Mouse (Mus musculus): Measurements from ENCODE around the gene Fam172a.
"Not testable (repeated sequence)": the region's sequence is repeated elsewhere in the genome, so short reads cannot be mapped to it uniquely, and the experiment has no call there.

Fam172a gene

DNA sequence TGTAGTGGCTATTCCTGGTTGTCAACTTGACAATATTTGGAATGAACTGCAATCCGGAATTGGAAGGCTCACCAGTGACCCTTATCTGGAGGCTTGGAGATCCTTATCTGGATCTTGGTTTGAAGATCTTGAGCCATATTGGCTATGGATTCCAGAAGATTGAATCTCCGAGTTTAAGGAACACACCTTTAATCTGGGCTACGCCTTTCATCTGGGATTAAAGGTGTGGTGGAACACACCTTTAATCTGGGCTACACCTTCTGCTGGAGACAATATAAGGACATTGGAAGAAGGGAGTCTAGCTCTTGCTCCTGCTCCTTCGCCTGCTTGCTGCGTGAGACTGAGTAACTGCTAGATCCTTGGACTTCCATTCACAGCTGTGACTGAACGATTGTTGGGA lies at the start of gene Fam172a:
Fam172a (plus strand) TSS at position 301 of the 400 bp plus-strand sequence.
- DNase-seq (ENCODE audit: low spot score), result not testable (repeated sequence)

GRCm38 (mm10) chr13:77688651-77689050 lies 13.2 kb upstream of the Fam172a start:
- no peak for DNase-seq (ENCODE audit: low spot score)

DNA sequence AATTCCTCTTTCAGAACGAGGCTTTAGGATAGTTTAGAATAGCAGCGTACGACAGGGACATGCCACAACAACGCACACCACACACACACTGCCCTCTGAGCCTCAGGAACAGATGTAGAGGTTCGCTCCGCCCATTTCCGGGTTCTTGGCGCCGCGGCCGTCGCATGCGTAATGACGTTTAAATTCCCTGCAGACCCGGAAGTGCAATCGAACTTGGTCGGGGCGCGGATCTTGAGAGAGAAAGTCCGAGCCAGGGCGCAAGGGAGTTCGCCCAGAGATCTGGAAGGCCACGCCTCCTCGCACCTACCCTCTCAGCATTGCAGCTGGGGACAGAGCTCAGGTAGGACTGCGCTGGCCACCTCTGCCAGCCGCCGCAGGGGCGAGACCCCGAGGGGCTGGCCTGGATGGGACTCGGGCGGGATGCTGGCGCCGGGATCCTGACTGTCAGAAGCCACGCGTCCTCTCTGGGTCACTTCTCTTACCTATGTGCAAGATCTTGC lies 6.7 kb downstream of the Fam172a start:
- peak; percentile 81 for DNase-seq (ENCODE audit: low spot score)

- DNase-seq (ENCODE audit: low spot score), result no peak
These were observed 15.7 kb downstream of the Fam172a start for GRCm38 (mm10) chr13:77717499-77717898.

- DNase-seq (ENCODE audit: low spot score), result no peak
These were observed 41.0 kb downstream of the Fam172a start for GRCm38 (mm10) chr13:77742822-77743221.

GRCm38 (mm10) chr13:77777606-77778005 lies 75.8 kb downstream of the Fam172a start:
- no peak for DNase-seq (ENCODE audit: low spot score)

- DNase-seq (ENCODE audit: low spot score), result not testable (repeated sequence)
These were observed 105.5 kb downstream of the Fam172a start for GRCm38 (mm10) chr13:77807341-77807740.

DNA sequence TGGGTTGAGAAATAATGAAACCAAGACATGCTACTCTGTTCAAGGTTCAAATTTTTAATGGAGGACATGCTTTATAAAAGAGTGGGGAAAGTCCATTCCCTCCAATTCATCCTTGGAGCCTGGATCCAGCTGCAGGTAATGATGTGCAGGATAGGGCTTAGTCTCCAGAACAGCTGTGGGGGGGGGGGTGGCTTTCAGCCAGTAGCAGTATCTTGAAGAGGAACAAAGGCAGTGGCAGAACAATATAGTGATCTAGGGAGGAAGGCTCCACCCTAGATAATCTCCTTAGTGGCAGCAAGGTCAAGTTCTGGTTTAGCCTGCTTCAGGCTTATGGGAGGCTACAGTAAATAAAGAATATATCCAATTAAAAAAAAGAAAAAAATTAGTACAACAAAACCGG lies 108.6 kb downstream of the Fam172a start:
- DNase-seq (ENCODE audit: low spot score), result no peak

DNA sequence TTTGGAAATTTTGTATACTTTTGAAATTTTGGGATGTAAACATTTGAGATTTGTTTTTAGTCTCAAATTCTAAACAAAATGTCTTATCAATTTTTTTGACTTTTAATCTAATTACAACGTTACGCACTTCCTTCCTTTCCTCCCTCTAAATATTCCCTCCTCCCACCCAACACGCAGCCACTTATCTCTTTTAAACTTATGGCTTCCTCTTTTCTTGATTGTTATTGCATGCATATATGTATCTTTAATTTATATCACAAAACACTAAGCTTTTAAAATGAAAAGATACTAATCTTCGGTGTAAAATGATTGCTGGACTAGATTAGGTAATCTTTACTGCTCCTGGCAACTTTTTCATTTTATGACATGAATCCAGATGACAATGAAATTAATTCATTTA lies 124.3 kb downstream of the Fam172a start:
- no peak for DNase-seq (ENCODE audit: low spot score)

DNA sequence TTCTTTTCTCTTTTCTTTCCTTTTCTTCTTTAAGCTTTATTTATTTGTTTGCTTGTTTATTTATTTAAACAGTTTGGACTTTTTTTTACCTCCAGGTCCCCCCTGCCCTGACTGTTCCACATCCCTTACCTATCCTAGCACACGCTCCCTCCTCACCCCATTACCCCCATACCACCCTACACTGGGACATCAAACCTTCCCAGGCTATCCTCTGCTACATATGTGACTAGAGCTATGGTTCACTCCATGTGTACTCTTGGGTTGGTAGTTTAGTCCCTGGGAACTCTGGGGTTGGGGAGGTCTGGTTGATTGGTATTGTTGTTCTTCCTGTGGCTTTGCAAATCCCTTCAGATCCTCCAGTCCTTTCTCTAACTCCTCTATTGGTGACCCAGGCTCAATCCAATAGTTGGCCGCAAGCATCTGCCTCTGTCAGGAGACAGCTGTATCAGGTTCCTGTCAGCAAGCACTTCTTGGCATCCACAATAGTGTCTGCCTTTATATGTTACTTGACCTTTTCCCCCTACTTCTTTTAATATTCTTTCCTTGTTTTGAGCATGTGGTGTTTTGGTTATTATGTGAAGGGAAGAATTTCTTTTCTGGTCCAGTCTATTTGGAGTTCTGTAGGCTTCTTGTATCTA lies 141.3 kb downstream of the Fam172a start:
- DNase-seq (ENCODE audit: low spot score), result no peak

DNA sequence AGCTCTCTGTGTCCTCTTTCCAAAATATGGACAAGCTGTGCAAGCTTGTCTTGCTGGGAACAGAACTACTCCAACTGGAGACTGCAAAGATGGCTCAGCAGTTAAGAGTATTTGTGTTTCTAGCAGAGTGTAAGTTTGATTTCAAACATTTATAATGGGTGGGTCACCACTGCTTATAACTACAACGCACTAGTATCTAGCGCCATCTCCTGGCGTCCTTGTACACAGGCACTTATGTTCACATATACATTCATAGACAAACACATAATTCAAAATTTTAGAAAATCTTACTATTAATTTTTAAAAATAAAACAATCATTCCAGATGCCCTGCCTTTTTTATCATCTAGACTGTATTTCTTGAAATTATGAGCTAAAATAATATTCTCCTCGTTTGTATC lies 147.0 kb downstream of the Fam172a start:
- DNase-seq (ENCODE audit: low spot score), result no peak

DNA sequence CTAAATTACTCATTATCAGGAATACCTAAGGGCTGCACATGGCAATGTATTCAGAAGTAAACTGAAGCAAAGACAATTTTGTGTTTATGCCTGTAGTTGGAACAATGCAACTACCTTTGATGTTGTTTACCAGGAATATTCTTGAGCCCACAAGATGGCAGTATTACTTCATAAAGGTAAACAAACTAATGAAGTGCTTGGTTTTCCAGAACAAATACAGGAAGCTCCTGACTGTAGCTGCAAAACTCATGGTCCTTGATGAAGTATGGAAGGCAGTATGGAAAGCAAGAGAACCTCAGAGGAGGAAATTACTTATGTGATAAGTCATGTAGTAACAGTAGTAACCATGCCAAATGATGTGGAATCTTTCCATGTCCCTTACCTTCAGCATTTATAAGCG lies 163.0 kb downstream of the Fam172a start:
- no peak for DNase-seq (ENCODE audit: low spot score)

DNA sequence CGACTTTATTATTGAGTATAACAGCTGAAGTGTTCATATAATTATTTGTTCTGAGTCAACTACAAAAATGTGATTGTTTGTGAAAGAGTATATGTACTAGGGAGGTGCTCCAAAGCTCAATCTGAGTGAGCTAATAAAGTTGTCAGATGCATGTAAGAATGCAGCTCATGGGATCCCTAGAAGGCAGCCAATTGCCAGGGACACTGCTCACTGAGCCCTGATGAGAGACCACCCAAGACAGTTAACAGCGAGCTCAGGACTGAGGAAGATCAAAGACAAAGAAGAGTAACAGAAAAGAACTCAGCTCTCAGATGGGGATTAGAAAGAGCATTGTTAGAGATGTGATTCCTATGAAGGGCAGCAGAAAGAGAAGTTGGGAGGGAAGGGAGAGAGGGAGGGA lies 166.5 kb downstream of the Fam172a start:
- DNase-seq (ENCODE audit: low spot score), result no peak

DNA sequence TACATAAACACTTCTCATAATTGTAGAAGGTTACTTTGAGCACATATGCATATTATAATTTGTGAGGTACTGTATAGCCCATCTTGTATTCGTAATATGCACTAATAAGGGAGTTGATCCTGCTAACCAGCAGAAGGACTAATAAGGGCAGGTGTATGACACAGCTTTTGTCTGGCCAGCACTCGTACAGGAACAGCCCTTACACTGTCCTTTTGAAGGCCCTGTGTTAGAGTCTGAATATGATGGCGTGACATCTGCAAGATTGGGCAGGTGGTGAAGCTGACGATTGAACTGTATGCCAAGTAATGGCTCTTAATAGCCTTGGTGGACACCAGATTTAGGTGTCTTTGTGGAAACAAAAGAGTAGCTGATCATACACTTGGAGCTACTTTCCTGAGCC lies 176.3 kb downstream of the Fam172a start:
- DNase-seq (ENCODE audit: low spot score), result no peak

DNA sequence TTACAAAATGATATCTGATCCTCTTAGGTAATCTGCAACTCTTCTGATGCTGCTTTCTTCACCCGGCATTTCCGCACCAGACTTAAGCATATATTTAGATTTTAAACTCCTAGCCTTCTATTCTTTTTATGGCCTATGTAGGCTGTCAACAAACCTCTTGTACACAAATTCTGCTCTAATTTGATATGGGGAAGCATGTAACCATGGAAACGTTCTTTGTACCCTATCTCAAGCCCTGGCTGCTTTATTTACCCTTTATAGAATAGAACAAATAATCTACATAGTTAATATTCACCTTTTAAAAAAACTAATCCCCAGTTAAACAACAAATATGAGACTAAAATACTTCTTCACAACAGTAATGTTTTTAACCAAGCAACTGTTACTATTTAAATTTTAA lies 176.7 kb downstream of the Fam172a start:
- no peak for DNase-seq (ENCODE audit: low spot score)

DNA sequence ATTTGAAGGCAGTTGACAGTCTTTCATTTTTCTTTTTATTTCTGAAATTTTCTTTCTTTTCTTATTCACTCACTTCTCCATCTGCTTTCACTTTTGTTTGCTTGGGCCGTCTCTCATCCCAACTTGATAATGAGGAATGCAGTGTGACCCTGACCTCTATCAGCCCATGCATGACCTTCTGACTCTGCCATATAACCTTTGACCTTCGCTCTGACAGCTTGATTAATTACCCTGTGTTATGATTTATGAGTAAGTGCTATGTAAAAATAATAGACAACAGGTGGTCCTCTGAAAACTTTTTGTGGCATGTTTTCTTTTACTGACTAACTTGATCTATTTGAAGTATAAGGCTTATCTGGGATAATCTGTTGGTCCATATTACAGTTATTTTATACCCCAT lies 195.8 kb downstream of the Fam172a start:
- DNase-seq (ENCODE audit: low spot score), result no peak

DNA sequence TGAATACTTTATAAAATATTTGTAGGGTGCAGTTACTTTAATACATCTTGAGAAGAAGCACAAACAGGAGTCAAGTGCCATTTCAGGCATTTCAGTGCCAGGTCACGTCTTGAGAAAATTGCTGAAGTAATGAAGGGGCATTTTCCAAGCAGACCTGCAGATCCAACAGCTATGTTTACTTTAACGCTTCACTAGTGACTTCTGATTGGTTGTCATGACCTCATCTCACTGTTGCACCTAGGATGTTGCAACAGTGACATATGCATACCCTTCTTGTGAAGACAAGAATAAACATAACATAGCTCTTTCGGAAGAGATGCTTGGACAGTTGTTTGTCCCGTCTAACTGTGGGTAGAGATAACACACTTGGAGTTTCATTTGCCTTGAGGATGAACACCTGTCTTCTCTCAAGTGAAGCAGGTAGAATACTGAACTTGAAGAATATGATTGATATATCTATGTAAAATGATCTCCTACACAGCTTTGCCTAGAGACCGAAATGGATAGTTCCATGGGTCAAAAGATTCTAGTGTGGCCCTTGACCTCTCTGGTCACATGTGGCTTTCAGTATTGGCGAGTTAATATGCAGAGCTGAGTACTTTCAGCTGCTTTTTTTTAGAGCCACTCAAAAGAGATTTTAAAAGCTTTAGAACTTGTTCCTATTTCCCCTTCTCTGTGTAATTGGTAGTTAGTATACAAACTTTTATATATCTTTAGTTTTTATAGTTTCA lies 196.4 kb downstream of the Fam172a start:
- DNase-seq (ENCODE audit: low spot score), result no peak

- DNase-seq (ENCODE audit: low spot score), result no peak
These were observed 197.9 kb downstream of the Fam172a start for GRCm38 (mm10) chr13:77899725-77900124.

GRCm38 (mm10) chr13:77900843-77901242 lies 199.0 kb downstream of the Fam172a start:
- DNase-seq (ENCODE audit: low spot score), result no peak

DNA sequence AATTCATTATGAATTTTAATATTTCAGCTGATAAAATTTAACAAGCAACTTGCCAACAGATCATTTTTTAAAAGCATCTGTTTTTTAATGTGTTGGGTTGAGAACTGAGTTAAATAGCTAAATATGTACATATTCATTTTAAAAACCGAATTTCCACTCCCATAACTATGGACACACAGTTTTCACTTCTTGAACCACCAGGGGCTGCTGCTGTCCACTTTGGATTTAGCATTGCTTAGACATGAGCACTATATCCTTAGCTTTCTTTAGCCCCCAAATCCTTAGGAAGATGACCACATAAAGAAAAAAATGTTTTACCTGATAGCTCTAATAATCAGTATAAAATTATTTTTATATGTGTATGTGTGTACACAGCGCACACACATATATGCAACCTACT lies 207.4 kb downstream of the Fam172a start:
- DNase-seq (ENCODE audit: low spot score), result no peak

- no peak for DNase-seq (ENCODE audit: low spot score)
These were observed 221.0 kb downstream of the Fam172a start for GRCm38 (mm10) chr13:77922834-77923233.

DNA sequence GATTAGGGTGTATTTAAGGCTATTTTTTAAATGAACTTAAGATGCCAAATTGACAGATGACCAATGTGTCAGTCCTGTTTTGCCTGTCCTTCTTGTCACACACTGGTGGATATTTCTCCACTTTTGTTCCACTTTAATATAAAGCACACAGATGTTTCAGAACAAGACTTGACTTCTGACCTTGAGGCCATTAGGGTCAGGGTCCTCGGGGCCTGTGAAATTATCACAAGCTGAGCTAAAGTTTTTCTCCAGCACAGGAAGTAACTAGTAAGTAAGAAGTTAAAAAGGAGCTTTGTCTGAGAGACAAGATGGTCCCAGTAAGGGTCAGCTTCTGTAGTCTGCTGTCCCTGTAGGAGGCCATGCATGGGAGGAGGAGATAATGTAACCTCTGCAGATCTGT lies 255.8 kb downstream of the Fam172a start:
- no peak for DNase-seq (ENCODE audit: low spot score)

GRCm38 (mm10) chr13:77959493-77960272 lies 257.9 kb downstream of the Fam172a start:
- DNase-seq (ENCODE audit: low spot score), result no peak
